Mouse (Mus musculus) lung, postnatal 0 days (tissue): ENCODE measurements around the gene Sipa1l2. TPM values are rescaled to one million over a fixed set of nuclear protein-coding genes. Genes with fewer than 3 reads are reported as not detected.
"Not testable (repeated sequence)": the region's sequence is repeated elsewhere in the genome, so short reads cannot be mapped to it uniquely, and the experiment has no call there.

ENCODE experiments used
- ATAC-seq: fragments of 200-750 bp; cut with Nextera tagmentation; 2 replicates; pipeline ENCODE4 v1.8.0; 2017; ENCODE audit warnings: moderate library complexity
- DNase-seq: peaks from one replicate; pipeline ENCODE4 v3.0.0-alpha.2; 2016; ENCODE audit warnings: low spot score
- H3K27ac ChIP-seq: fragments of 300-500 bp; sonication (generic); 2 replicates; pipeline ENCODE4 v1.5.1; 2014; ENCODE audit warnings: antibody characterized with exemption, mild to moderate bottlenecking, low read length, mixed read lengths
- H3K27me3 ChIP-seq: fragments of 300-500 bp; sonication (generic); replicated peaks from 2 replicates; pipeline ENCODE4 v1.6.1; 2014; ENCODE audit warnings: low read length, mixed read lengths; ENCODE audit not compliant: insufficient read depth
- H3K36me3 ChIP-seq: fragments of 300-500 bp; sonication (generic); 2 replicates; pipeline ENCODE4 v1.6.1; 2014; ENCODE audit warnings: low read length, mixed read lengths; ENCODE audit not compliant: insufficient read depth
- H3K4me1 ChIP-seq: fragments of 300-500 bp; sonication (generic); 2 replicates; pipeline ENCODE4 v1.6.1; 2014; ENCODE audit warnings: antibody characterized with exemption, low read depth, low read length, mixed read lengths; ENCODE audit not compliant: insufficient read depth
- H3K4me2 ChIP-seq: fragments of 300-500 bp; sonication (generic); replicated peaks from 2 replicates; pipeline ENCODE4 v1.6.1; 2014; ENCODE audit warnings: low read depth, mild to moderate bottlenecking, low read length, moderate library complexity, mixed read lengths
- H3K4me3 ChIP-seq: fragments of 300-500 bp; sonication (generic); 2 replicates; pipeline ENCODE4 v1.5.1; 2014; ENCODE audit warnings: low read depth, low read length
- H3K9ac ChIP-seq: fragments of 300-500 bp; sonication (generic); replicated peaks from 2 replicates; pipeline ENCODE4 v1.6.1; 2014; ENCODE audit warnings: low read depth, mild to moderate bottlenecking
- H3K9me3 ChIP-seq: fragments of 300-500 bp; sonication (generic); 2 replicates; pipeline ENCODE4 v1.6.1; 2016; ENCODE audit warnings: low read length, mixed read lengths
- CTCF ChIP-seq: IDR thresholded peaks from 2 replicates; pipeline ENCODE4 v1.5.1; 2016; ENCODE audit warnings: antibody characterized with exemption, mild to moderate bottlenecking
- EP300 ChIP-seq: IDR thresholded peaks from 2 replicates; pipeline ENCODE4 v1.6.1; 2016; ENCODE audit warnings: antibody characterized with exemption, mild to moderate bottlenecking, control low read depth
- WGBS: fragments of 180-500 bp; shearing (Covaris S2); extraction: QIAGEN DNeasy Blood & Tissue Kit; methylation state at CpG from one replicate; pipeline ENCODE4 v1.1.7; 2014; 5-methylcytosine and 5-hydroxymethylcytosine counted together
- polyA plus RNA-seq: library from polyadenylated mRNA; unstranded; fragments of >200 nt; fragmentation: Nextera tagmentation; extraction: Ambion mirVana; gene quantifications from 2 replicates; pipeline ENCODE4 v1.2.1, GENCODE M21; 2015

Sipa1l2 gene
- polyA plus RNA-seq, 1 experiment from 2014 or later, result 9.4 TPM

- Histone ChIP-seq H3K9ac (no peak overlapping the region), H3K4me3 (no peak overlapping the region), H3K9me3 (no peaks in the 10 kb centered on the region), H3K27ac (no peak overlapping the region), H3K36me3 (no peaks in the 10 kb centered on the region), H3K4me1 (peaks cover 36% of the 10 kb centered on the region; the same call in 1 of the 2 replicates), H3K4me2 (no peak overlapping the region), H3K27me3 (no peaks in the 10 kb centered on the region)
- DNase-seq, result no peak
- TF ChIP-seq EP300, result no peak
- TF ChIP-seq CTCF, result no peak
- WGBS, result 35% methylated on average over 7 of the region's 7 CpGs
- no peak for ATAC-seq
These were observed 48.5 kb downstream of the Sipa1l2 start for GRCm38 (mm10) chr8:125521087-125521486.

GRCm38 (mm10) chr8:125520308-125520707 lies 49.3 kb downstream of the Sipa1l2 start:
- not testable (repeated sequence) for ATAC-seq, H3K4me3 ChIP-seq, H3K27me3 ChIP-seq, H3K9ac ChIP-seq, H3K27ac ChIP-seq, H3K36me3 ChIP-seq, H3K9me3 ChIP-seq, H3K4me2 ChIP-seq, DNase-seq
- 74% methylated on average over 2 of the region's 2 CpGs for WGBS
- peaks cover 36% of the 10 kb centered on the region; the same call in 1 of the 2 replicates for H3K4me1 ChIP-seq

- peak overlapping the region; percentile 84 for H3K27ac ChIP-seq
- H3K4me1 ChIP-seq, result peaks cover 36% of the 10 kb centered on the region; the same call in 1 of the 2 replicates
- WGBS, result 66% methylated on average over 4 of the region's 4 CpGs
These were observed 50.7 kb downstream of the Sipa1l2 start for GRCm38 (mm10) chr8:125518951-125519350.

GRCm38 (mm10) chr8:125518301-125518700 lies 51.3 kb downstream of the Sipa1l2 start:
- ATAC-seq (peak; percentile 75), DNase-seq (peak; percentile 89)
- H3K9ac ChIP-seq, result no peak overlapping the region
- H3K27me3 ChIP-seq, result no peaks in the 10 kb centered on the region
- H3K4me3 ChIP-seq, result no peak overlapping the region
- TF ChIP-seq CTCF (no peak), EP300 (peak; percentile 62)
- H3K36me3 ChIP-seq, result no peaks in the 10 kb centered on the region
- H3K27ac ChIP-seq, result peak overlapping the region; percentile 84
- no peaks in the 10 kb centered on the region for H3K9me3 ChIP-seq
- H3K4me2 ChIP-seq, result no peak overlapping the region
- WGBS, result 36% methylated on average over 6 of the region's 6 CpGs
- H3K4me1 ChIP-seq, result peaks cover 33% of the 10 kb centered on the region; the same call in 1 of the 2 replicates

More at GRCm38 (mm10) chr8:125518951-125519350, 50.7 kb downstream of the Sipa1l2 start:
- no peaks in the 10 kb centered on the region for H3K27me3 ChIP-seq
- no peak overlapping the region for H3K4me2 ChIP-seq
- no peaks in the 10 kb centered on the region for H3K36me3 ChIP-seq
- ATAC-seq, result no peak
- no peak overlapping the region for H3K4me3 ChIP-seq
- no peak for DNase-seq
- no peaks in the 10 kb centered on the region for H3K9me3 ChIP-seq
- no peak for TF ChIP-seq EP300
- TF ChIP-seq CTCF, result no peak
- no peak overlapping the region for H3K9ac ChIP-seq

- TF ChIP-seq EP300, result peak; percentile 72
- no peak for TF ChIP-seq CTCF
- H3K4me3 ChIP-seq, result no peak overlapping the region
- peaks cover 28% of the 10 kb centered on the region; the same call in 1 of the 2 replicates for H3K4me1 ChIP-seq
- H3K36me3 ChIP-seq, result no peaks in the 10 kb centered on the region
- WGBS, result 46% methylated on average over 8 of the region's 8 CpGs
- DNase-seq (peak; percentile 69), ATAC-seq (peak; percentile 13)
- H3K9me3 ChIP-seq, result no peaks in the 10 kb centered on the region
- no peak overlapping the region for H3K4me2 ChIP-seq
- H3K27ac ChIP-seq, result peak overlapping the region; percentile 84
- no peak overlapping the region for H3K9ac ChIP-seq
- no peaks in the 10 kb centered on the region for H3K27me3 ChIP-seq
These were observed 52.2 kb downstream of the Sipa1l2 start for GRCm38 (mm10) chr8:125517397-125517796.

- no peak for DNase-seq
- no peak for ATAC-seq
- Histone ChIP-seq H3K4me1 (peaks cover 18% of the 10 kb centered on the region; the same call in 1 of the 2 replicates), H3K4me3 (no peak overlapping the region), H3K9ac (no peak overlapping the region), H3K27ac (no peak overlapping the region), H3K27me3 (no peaks in the 10 kb centered on the region), H3K9me3 (no peaks in the 10 kb centered on the region), H3K4me2 (no peak overlapping the region), H3K36me3 (no peaks in the 10 kb centered on the region)
- no peak for TF ChIP-seq CTCF
- no peak for TF ChIP-seq EP300
- 67% methylated on average over 6 of the region's 6 CpGs for WGBS
These were observed 53.3 kb downstream of the Sipa1l2 start for GRCm38 (mm10) chr8:125516115-125516905.
